Mouse (Mus musculus) lung, postnatal 0 days (tissue): ENCODE measurements around the gene Trim29.

Experiments used
- CTCF ChIP-seq: IDR thresholded peaks from 2 replicates; pipeline ENCODE4 v1.5.1; 2016; ENCODE audit warnings: antibody characterized with exemption, mild to moderate bottlenecking
- EP300 ChIP-seq: IDR thresholded peaks from 2 replicates; pipeline ENCODE4 v1.6.1; 2016; ENCODE audit warnings: antibody characterized with exemption, mild to moderate bottlenecking, control low read depth

DNA sequence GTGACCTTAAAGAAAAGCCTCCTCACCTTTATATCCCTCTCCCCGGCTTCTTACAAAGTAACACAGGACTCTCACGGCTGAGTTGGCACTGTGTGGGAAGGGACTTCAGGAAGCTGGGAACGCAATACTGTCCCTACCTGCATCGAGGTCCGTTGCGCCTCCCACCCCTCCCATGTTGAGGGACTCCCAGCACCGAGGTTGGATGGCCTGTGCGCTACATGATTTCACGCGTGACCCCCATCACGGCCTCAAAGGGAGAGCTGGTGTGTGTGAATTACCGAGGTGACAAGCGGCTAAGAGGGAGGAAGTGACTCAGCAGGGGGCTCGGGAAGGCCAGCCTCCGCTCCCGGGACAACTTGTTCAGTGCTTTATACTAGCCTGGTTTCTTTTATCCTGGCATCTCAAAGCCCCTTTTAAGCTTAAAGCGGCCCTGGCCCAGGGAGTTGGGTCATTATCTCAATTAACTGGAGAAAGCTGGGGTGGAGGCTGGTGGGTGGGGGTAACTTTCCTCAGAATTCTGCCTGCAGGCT, 39.9 kb upstream of the Trim29 start:
- TF ChIP-seq CTCF (no peak), EP300 (no peak)
